Mouse (Mus musculus) G1E (cell line): ENCODE measurements around the gene Tsfm. TPM values are rescaled to one million over a fixed set of nuclear protein-coding genes. Genes with fewer than 3 reads are reported as not detected.

Source experiments
- ATAC-seq: 2 replicates; pipeline ENCODE4 v1.8.0; 2016; ENCODE audit warnings: mild to moderate bottlenecking; ENCODE audit not compliant: insufficient number of reproducible peaks, poor library complexity, low FRiP score, severe bottlenecking; ENCODE audit errors: extremely low read depth
- DNase-seq: peaks from one replicate; pipeline ENCODE4 v3.0.0; 2012; ENCODE audit warnings: low spot score
- H3K27me3 ChIP-seq: 2 replicates; pipeline ENCODE4 v1.6.1; 2012; ENCODE audit warnings: mild to moderate bottlenecking, low read length, inconsistent platforms; ENCODE audit not compliant: insufficient read depth
- H3K36me3 ChIP-seq: replicated peaks from 2 replicates; pipeline ENCODE3; 2012; ENCODE audit warnings: mild to moderate bottlenecking, inconsistent platforms
- H3K4me1 ChIP-seq: 2 replicates; pipeline ENCODE4 v1.6.1; 2012; ENCODE audit warnings: low read depth, low read length, inconsistent platforms, mixed read lengths; ENCODE audit not compliant: insufficient read depth
- H3K4me3 ChIP-seq: 2 replicates; pipeline ENCODE4 v1.5.1; 2012; ENCODE audit warnings: low read depth, mild to moderate bottlenecking, inconsistent platforms, low read length, moderate library complexity, mixed read lengths
- H3K9me3 ChIP-seq: replicated peaks from 2 replicates; pipeline ENCODE4 v1.6.1; 2012; ENCODE audit warnings: inconsistent platforms
- CTCF ChIP-seq: IDR thresholded peaks from 2 replicates; pipeline ENCODE4 v1.5.1; 2012; ENCODE audit warnings: low read depth, low read length, inconsistent platforms, mixed read lengths
- GATA1 ChIP-seq: IDR thresholded peaks from 2 replicates; pipeline ENCODE4 v1.6.1; 2012; ENCODE audit warnings: borderline replicate concordance, low read length, inconsistent platforms, mixed read lengths
- GATA2 ChIP-seq: IDR thresholded peaks from 2 replicates; pipeline ENCODE4 v1.6.1; 2012; ENCODE audit warnings: low read depth, low read length, inconsistent platforms, borderline replicate concordance
- POLR2AphosphoS5 ChIP-seq: IDR thresholded peaks from 2 replicates; pipeline ENCODE4 v1.6.1; 2012; ENCODE audit warnings: low read depth, low read length, inconsistent platforms; ENCODE audit not compliant: insufficient replicate concordance
- TAL1 ChIP-seq: conservative IDR thresholded peaks from 2 replicates; pipeline ENCODE4 v1.6.1; 2012; ENCODE audit warnings: low read depth, low read length, inconsistent platforms, mixed read lengths
- polyA plus RNA-seq: library from polyadenylated mRNA; stranded (reverse); fragments of >175 nt; gene quantifications from 2 replicates; pipeline ENCODE4 v1.2.3, GENCODE M21; 2012
- total RNA-seq, 2 experiments: library from RNA; stranded (forward) in 1 of 2; stranded (reverse) in 1 of 2; fragments of 200-1000 nt in 1 of 2; fragments of >200 nt in 1 of 2; fragmentation: Nextera tagmentation in 1 of 2; gene quantifications; 2 replicates each; pipeline ENCODE4 v1.2.3; 2014 to 2017

The Tsfm gene
- total and polyA plus RNA-seq, 3 experiments, result 44.5 to 58.9 (median 53.2) TPM

DNA sequence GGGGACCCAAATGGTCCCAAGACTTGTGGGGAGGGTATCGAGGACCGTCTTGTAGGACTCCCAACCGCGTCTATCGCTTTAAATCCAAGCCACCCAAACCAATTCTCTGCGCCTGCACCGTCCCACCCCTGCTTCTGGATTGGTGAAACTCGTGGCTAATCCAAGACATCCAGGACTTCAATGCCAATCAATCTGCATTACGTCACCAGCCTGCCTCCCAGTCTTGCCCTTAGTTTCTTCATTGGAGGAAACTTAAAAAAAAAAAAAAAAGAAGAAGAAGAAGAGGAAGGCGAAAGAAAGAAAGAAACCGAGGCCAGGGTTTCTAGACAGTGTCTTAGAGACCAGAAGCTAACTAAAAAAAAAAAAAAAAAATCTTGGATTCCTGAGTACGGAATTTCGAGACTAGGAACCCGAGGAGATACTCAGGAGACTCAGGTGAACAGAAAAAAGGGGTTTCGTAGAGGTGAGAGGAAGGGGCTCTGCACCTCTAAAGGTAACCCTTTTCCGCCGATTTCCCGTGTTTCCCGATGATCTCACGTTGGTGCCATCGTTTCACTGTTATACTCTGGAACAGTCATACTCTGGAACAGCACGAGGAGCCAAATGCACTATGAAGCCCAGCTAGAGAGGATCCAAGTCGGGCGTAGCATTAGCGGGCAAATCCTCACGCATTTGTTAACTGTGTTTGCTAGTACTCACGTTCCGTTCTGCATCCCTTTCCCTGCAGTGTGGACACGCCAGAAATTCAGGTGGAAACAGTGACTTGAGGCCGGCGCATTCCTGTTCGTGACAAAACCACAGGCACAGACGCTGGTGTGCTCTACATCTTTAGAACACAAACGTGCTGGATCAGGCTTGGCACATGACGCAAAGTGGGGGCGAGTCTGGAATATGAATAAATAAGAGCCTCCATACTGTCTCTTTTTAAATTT, 39.8 kb upstream of the Tsfm start, which contains the start of gene Tspan31:
Gene Tspan31, minus strand, starts transcription at position 75 of the 932 bp plus-strand sequence.
- peak; percentile 94 for ATAC-seq
- H3K27me3 ChIP-seq, result peaks cover 7% of the 10 kb centered on the region
- TF ChIP-seq GATA2 (no peak), TAL1 (no peak), POLR2AphosphoS5 (no peak)
- DNase-seq, result peak; percentile 87
- peaks cover 53% of the 10 kb centered on the region for H3K4me1 ChIP-seq
- H3K9me3 ChIP-seq, result no peaks in the 10 kb centered on the region
- H3K36me3 ChIP-seq, result peaks cover 42% of the 10 kb centered on the region
- peak within 1 kb of the TSS; percentile 72 for H3K4me3 ChIP-seq

DNA sequence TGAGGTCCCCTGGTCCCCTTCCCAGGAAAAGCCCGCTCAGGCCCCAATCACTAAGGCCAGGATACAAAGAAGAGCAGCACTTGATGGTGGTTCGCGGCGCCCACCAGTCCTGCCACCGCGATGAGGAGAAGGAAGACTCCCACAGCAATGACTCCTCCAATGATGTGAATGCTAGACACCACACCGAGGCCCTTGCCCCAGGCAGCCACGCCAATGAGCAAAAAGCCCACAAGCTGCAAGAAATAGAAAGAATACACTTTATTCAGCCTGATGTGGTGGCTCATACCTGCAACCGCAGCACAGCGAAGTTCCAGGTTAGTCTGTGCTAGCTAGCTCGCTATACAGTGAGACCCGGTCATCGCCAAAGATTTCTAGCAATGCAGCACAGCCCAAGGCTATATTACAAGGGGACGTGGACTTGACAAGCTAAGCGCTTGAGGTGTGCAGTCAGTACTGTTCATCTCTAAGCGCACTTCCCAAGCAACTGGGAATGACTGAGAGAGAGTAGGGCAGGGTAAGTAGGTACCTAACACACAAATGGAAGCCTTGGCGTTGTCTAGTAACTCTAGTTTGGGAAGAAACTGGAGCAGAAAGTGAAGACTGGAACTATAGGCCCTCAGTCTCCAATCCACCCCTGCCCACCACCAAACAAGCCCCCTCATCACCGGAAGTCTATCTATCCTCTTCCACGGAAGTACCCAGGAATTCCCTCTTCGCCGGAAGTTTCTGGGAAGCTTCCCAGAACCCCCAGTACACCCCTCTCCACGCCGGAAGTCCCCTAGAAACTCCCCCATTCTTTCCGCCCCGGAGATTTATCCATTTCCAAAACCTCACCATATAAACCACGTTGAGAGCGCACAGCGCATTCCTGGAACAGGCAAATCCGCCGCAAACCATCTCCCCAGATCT, 38.9 kb upstream of the Tsfm start:
- Histone ChIP-seq H3K9me3 (no peaks in the 10 kb centered on the region), H3K4me1 (peaks cover 57% of the 10 kb centered on the region), H3K4me3 (peak overlapping the region; percentile 72), H3K27me3 (no peaks in the 10 kb centered on the region), H3K36me3 (peaks cover 51% of the 10 kb centered on the region)
- ATAC-seq, result peak; percentile 3; the same call in 1 of the 2 replicates
- TF ChIP-seq GATA2, result no peak
- TF ChIP-seq TAL1, result no peak
- peak; percentile 76; the same call in 1 of the 2 replicates for TF ChIP-seq POLR2AphosphoS5
- no peak for TF ChIP-seq GATA1
- TF ChIP-seq CTCF, result no peak
- DNase-seq, result no peak

DNA sequence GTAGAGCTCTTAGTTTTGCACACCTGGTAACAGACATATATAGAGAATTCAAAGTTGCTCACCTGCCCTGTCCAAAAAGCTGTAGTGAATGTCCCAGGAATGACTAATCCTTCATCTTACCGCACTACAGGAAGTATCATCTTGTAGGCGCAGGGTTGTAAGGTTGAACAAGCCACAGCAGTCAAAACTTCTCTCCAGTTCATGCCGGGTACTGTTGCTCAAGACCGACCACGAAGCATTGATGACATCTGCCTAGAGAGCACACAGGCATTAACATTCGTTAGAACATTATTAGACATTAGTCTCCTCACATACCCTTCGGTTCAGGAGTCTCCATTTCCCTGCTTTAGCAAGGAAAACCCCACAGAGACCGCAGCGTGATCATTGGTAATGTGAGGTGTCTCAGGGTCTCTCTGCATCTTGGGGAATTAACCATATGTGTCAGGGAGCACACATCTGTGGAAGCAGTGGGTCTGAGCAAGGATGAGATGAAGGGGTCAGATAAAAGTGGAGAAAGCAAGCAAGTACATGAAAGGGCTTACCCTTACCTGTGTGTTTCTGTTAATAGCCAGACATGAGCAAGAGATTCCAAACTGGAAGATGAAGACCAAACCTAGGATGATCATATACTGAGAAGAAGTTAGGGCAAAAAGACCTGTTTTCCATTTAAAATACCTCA, 37.9 kb upstream of the Tsfm start:
- Histone ChIP-seq H3K36me3 (peaks cover 54% of the 10 kb centered on the region), H3K4me3 (peak overlapping the region; percentile 72; the same call in 1 of the 2 replicates), H3K4me1 (peaks cover 59% of the 10 kb centered on the region), H3K9me3 (0 out of 2 replicates have a peak, but pooled peaks cover 2% of the 10 kb centered on the region), H3K27me3 (no peaks in the 10 kb centered on the region)
- ATAC-seq, result no peak
- no peak for DNase-seq
- TF ChIP-seq POLR2AphosphoS5 (no peak), CTCF (no peak), GATA2 (no peak), TAL1 (no peak)

DNA sequence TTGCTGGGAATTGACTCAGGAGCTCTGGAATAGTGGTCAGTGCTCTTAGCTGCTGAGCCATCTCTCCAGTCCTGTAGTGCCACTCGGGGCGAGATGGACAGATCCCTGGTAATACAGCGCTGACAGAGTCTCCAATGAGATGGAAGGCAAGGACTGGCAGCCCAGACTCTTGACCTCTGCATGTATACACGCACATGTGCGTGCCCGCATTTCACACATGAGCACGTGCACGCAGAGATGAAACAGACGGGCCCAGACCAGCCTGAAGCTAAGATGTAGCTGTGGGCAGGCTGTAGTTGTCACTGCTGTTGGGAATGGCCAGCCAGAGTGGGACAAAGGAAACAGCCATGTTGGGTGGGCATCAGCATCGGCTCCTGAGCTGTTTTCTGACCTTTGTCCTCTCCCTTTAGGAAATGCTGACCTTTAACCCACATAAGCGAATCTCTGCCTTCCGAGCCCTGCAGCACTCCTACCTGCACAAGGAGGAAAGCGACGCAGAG, 35.9 kb upstream of the Tsfm start:
- Histone ChIP-seq H3K36me3 (peaks cover 54% of the 10 kb centered on the region), H3K4me3 (peak overlapping the region; percentile 2; the same call in 1 of the 2 replicates), H3K9me3 (0 out of 2 replicates have a peak, but pooled peaks cover 2% of the 10 kb centered on the region), H3K27me3 (peaks cover 4% of the 10 kb centered on the region; the same call in 1 of the 2 replicates), H3K4me1 (peaks cover 69% of the 10 kb centered on the region)
- DNase-seq, result no peak
- TF ChIP-seq GATA1 (no peak), GATA2 (no peak), POLR2AphosphoS5 (no peak), CTCF (no peak), TAL1 (no peak)
- ATAC-seq, result no peak

DNA sequence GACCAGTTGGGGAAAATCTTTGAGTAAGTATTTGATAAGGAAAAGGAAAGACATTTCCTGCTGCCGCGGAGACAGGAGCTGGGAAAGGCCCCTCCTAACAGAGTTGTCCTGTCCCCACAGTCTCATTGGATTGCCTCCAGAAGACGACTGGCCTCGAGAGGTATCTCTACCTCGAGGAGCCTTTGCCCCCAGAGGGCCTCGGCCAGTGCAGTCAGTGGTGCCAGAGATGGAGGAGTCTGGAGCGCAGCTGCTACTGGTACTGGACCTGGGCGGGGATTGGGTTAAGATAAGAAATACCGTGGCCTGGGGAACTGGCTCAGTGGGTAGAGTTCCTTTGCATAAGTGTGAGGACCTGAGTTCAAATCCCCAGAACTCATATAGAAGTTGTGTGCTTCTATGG, 35.3 kb upstream of the Tsfm start:
- TF ChIP-seq GATA1 (no peak), GATA2 (no peak), POLR2AphosphoS5 (no peak), CTCF (no peak), TAL1 (no peak)
- DNase-seq (no peak), ATAC-seq (no peak)
- peaks cover 9% of the 10 kb centered on the region for H3K27me3 ChIP-seq
- no peak overlapping the region; the same call in 1 of the 2 replicates for H3K4me3 ChIP-seq
- peaks cover 66% of the 10 kb centered on the region for H3K4me1 ChIP-seq
- 0 out of 2 replicates have a peak, but pooled peaks cover 2% of the 10 kb centered on the region for H3K9me3 ChIP-seq
- peaks cover 51% of the 10 kb centered on the region for H3K36me3 ChIP-seq
